Mouse (Mus musculus): ENCODE results near the gene Dph2. TPM values are rescaled to one million over a fixed set of nuclear protein-coding genes. Genes with fewer than 3 reads are reported as not detected.

Gene Dph2
- polyA plus RNA-seq, 1 experiment from 2014 or later: 21.4 TPM

DNA sequence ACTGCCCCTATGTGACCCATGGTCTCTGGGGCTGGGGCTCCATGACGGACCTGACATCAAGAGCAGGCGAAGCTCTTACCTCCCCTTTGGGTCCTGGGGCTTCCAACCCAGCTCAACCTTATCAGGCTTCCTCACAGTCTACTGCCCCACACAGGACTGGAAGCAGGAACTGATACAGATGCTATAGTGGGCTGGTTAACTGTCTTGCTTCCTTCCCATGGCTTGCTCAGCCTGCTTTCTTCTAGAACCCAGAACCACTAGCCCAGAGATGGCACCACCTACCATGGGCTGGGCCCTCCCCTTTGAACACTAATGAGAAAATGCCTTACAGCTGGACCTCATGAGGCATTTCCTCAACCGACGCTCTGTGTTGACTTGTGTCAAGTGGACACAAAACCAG lies 25.6 kb upstream of the Dph2 start:
- ATAC-seq (ENCODE audit: insufficient read depth): no peak
- no peak overlapping the region for H3K4me3 ChIP-seq (ENCODE audit: low read depth, low read length)
- no peak overlapping the region for H3K4me2 ChIP-seq
- H3K9ac ChIP-seq: no peak overlapping the region
- H3K9me3 ChIP-seq (ENCODE audit: low read depth, low read length): no peaks in the 10 kb centered on the region
- H3K4me1 ChIP-seq (ENCODE audit: insufficient read depth): peaks cover 19% of the 10 kb centered on the region
- no peaks in the 10 kb centered on the region for H3K27me3 ChIP-seq (ENCODE audit: insufficient read depth, low read length)
- H3K27ac ChIP-seq (ENCODE audit: low read depth): no peak overlapping the region
- no peak for TF ChIP-seq CTCF (IDR thresholded peaks at IDR 0.05; ENCODE audit: low read depth)
- 86% methylated on average over 4 of the region's 4 CpGs for WGBS
- DNase-seq: no peak
- H3K36me3 ChIP-seq (ENCODE audit: insufficient read depth): no peaks in the 10 kb centered on the region; the same call in 1 of the 2 replicates

DNA sequence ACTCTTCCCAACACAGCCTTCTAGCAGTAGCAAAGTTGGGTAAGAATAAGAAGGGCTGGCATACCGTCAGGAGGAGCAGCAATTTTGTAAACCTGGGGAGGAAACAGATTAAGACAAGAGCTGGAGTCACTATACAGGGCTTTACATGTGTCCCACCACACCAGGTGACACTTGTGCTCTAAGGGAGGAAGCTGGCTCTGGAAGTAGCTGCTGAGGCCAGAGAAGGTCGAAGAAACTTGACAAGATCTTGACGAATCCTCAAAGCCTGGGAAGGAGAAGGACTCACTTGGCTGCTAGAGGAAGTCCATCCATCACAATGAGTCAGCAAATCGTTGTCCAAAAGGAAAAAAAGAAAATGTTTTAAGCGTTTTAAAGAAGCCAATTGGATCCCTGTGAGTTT lies 24.6 kb upstream of the Dph2 start:
- Histone ChIP-seq H3K9ac (no peak overlapping the region), H3K4me3 (ENCODE audit: low read depth, low read length) (peak overlapping the region; percentile 81; the same call in 1 of the 2 replicates), H3K27ac (ENCODE audit: low read depth) (no peak overlapping the region), H3K27me3 (ENCODE audit: insufficient read depth, low read length) (no peaks in the 10 kb centered on the region), H3K9me3 (ENCODE audit: low read depth, low read length) (no peaks in the 10 kb centered on the region), H3K36me3 (ENCODE audit: insufficient read depth) (peaks cover 10% of the 10 kb centered on the region), H3K4me2 (peak overlapping the region; percentile 99), H3K4me1 (ENCODE audit: insufficient read depth) (peaks cover 19% of the 10 kb centered on the region)
- no peak for TF ChIP-seq CTCF (IDR thresholded peaks at IDR 0.05; ENCODE audit: low read depth)
- no peak for ATAC-seq (ENCODE audit: insufficient read depth)
- DNase-seq: no peak
- 63% methylated on average over 5 of the region's 5 CpGs for WGBS

DNA sequence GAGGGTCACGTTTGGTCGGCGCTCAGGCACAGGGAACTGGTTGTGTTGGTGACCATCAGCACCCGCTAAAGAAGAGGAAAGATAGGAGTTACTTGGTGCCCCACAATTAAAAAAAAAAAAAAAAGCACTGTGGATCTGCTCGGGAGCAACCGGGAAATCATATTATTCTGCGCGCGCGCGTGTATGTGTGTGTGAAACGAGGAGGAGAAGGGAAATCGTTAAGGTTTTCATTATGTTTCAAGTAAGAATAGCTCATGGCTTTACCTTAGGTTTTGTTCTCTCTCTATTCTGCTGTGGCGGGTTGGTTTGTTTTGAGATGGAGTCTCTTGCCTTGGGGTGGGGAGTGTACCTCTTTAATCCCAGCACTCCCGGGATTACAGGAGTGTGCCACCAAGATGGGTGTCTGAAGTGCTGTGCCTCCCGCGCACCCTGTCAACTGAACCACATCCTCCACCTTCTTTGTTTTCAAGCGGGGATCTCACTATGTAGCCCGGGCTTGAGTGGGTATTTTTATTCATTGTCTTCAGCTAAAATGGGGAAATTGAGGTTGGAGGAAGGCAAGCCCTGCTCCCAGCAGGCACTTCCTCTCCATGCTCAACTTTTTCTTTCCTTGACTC lies 23.8 kb upstream of the Dph2 start:
- Histone ChIP-seq H3K4me2 (peak overlapping the region; percentile 99), H3K27me3 (ENCODE audit: insufficient read depth, low read length) (no peaks in the 10 kb centered on the region), H3K4me1 (ENCODE audit: insufficient read depth) (peaks cover 19% of the 10 kb centered on the region), H3K9me3 (ENCODE audit: low read depth, low read length) (no peaks in the 10 kb centered on the region), H3K27ac (ENCODE audit: low read depth) (peak overlapping the region; percentile 89; the same call in 1 of the 2 replicates), H3K9ac (peak overlapping the region; percentile 75), H3K36me3 (ENCODE audit: insufficient read depth) (peaks cover 17% of the 10 kb centered on the region), H3K4me3 (ENCODE audit: low read depth, low read length) (peak overlapping the region; percentile 81)
- no peak for TF ChIP-seq CTCF (IDR thresholded peaks at IDR 0.05; ENCODE audit: low read depth)
- DNase-seq: no peak
- no peak for ATAC-seq (ENCODE audit: insufficient read depth)
- WGBS: 3% methylated on average over 19 of the region's 19 CpGs

DNA sequence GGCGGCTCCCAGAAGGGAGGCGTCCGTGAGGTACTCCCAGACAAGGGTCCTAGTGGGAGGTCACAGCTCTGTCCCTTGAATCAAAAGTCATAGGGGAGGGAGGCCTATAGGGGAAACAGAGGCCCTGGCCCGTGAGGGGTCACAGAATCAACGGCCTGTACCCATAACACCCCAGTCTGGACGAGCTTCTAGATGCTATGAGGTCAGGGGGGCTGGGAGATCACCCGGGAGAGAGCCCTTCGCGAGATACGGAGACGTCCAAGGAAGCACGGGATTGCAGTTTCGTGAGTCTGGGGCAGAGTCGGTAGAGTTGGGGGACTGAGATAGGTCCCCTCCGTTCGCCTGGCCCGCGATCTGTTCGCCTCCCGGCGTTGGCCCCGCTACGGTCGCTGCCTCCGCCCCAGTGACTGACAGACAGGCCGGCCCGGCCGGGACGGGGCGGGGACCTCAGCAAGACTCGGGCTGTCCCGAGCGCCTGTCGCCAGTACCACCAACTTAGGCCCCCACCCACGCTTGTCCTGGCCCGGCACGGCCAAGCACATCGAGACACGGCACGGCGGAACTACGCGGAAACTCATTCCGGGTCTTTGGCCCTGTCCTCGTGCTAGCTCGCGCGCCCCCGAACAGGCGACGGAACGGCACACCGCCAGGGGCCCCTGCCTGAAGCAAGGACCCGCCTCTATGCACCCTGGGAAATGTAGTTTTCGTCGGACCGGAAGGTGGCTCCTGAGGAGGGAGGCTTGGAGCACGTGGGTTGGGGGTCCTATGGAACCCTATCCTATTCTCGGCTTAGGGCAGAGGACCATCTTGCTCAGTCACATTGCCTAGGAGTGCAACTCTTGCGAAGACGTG lies 23.0 kb upstream of the Dph2 start, which contains the start of gene Ipo13:
Gene Ipo13, minus strand, starts transcription at position 409 of the 852 bp plus-strand sequence.
- peak within 1 kb of the TSS; percentile 81 for H3K4me3 ChIP-seq (ENCODE audit: low read depth, low read length)
- H3K27ac ChIP-seq (ENCODE audit: low read depth): peak within 1 kb of the TSS; percentile 89
- peak; percentile 95 for ATAC-seq (ENCODE audit: insufficient read depth)
- H3K9ac ChIP-seq: peak within 1 kb of the TSS; percentile 75
- H3K4me2 ChIP-seq: peak within 1 kb of the TSS; percentile 99
- DNase-seq: peak; percentile 97
- peaks cover 22% of the 10 kb centered on the region for H3K36me3 ChIP-seq (ENCODE audit: insufficient read depth)
- TF ChIP-seq CTCF (IDR thresholded peaks at IDR 0.05; ENCODE audit: low read depth): peak; percentile 58
- H3K27me3 ChIP-seq (ENCODE audit: insufficient read depth, low read length): no peaks in the 10 kb centered on the region
- under 1% methylated on average over 61 of the region's 61 CpGs for WGBS
- H3K9me3 ChIP-seq (ENCODE audit: low read depth, low read length): no peaks in the 10 kb centered on the region
- H3K4me1 ChIP-seq (ENCODE audit: insufficient read depth): peaks cover 19% of the 10 kb centered on the region

DNA sequence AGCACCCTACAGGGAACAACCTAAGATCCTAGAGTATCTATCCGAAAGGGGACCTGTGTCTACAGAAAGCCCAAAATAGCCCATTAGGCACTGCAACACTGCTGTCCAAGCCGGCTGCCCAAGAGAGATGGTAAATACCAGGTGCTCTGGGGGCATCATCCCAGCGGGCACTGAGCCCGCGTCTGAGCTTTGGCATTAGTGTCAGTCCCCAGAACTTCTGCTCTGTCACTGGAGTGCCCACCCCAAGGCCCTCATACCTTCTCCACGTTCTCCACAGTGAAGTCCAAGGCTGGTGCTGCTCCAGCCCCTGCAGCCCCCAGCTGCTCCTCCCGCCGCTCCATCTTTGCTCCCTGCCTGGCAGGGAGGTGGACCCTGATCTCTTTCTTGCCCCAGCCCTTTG lies 22.2 kb upstream of the Dph2 start:
- H3K4me2 ChIP-seq: peak overlapping the region; percentile 99
- peaks cover 22% of the 10 kb centered on the region for H3K36me3 ChIP-seq (ENCODE audit: insufficient read depth)
- TF ChIP-seq CTCF (IDR thresholded peaks at IDR 0.05; ENCODE audit: low read depth): no peak
- peak overlapping the region; percentile 81 for H3K4me3 ChIP-seq (ENCODE audit: low read depth, low read length)
- ATAC-seq (ENCODE audit: insufficient read depth): no peak
- H3K9me3 ChIP-seq (ENCODE audit: low read depth, low read length): no peaks in the 10 kb centered on the region
- WGBS: 20% methylated on average over 8 of the region's 8 CpGs
- peak overlapping the region; percentile 75 for H3K9ac ChIP-seq
- H3K4me1 ChIP-seq (ENCODE audit: insufficient read depth): peaks cover 19% of the 10 kb centered on the region
- no peak overlapping the region for H3K27ac ChIP-seq (ENCODE audit: low read depth)
- no peak for DNase-seq
- H3K27me3 ChIP-seq (ENCODE audit: insufficient read depth, low read length): no peaks in the 10 kb centered on the region

DNA sequence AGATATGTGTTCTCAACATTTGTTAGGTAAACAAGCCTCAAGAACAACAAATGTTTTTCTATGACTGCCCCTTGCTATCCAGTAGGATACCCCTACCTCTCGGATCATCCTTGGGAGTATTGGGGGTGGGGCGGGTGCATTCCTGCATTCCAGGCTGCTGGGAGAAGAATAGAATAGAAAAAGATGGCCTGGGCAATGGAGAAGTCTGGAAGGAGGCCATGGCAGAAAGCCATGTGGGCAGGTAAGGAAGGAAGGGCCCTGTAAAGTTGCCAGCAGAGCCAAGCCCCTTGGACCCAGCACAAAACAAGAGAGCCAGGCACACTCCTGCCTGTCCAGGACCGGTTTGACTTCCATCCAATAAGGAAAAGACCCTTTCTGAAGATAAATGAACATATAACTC lies 21.6 kb upstream of the Dph2 start:
- Histone ChIP-seq H3K9me3 (ENCODE audit: low read depth, low read length) (no peaks in the 10 kb centered on the region), H3K36me3 (ENCODE audit: insufficient read depth) (peaks cover 22% of the 10 kb centered on the region), H3K4me2 (peak overlapping the region; percentile 99), H3K27me3 (ENCODE audit: insufficient read depth, low read length) (no peaks in the 10 kb centered on the region), H3K27ac (ENCODE audit: low read depth) (no peak overlapping the region), H3K9ac (peak overlapping the region; percentile 75; the same call in 1 of the 2 replicates), H3K4me3 (ENCODE audit: low read depth, low read length) (peak overlapping the region; percentile 81), H3K4me1 (ENCODE audit: insufficient read depth) (peaks cover 19% of the 10 kb centered on the region)
- 48% methylated on average over 3 of the region's 3 CpGs for WGBS
- no peak for TF ChIP-seq CTCF (IDR thresholded peaks at IDR 0.05; ENCODE audit: low read depth)
- ATAC-seq (ENCODE audit: insufficient read depth) (no peak), DNase-seq (peak; percentile 51)

Measured in lung, embryonic 14.5 days (tissue).